Mouse (Mus musculus) layer of hippocampus, adult 9-11 months (tissue): ENCODE measurements around the gene Chn2.

Experiments used
- DNase-seq: peaks from one replicate; pipeline ENCODE4 v3.0.0; 2022

The Chn2 gene

GRCm38 (mm10) chr6:54043536-54043935 is 4.2 kb downstream of the Chn2 start:
- DNase-seq: no peak

GRCm38 (mm10) chr6:54045748-54046721 is 6.7 kb downstream of the Chn2 start:
- no peak for DNase-seq

GRCm38 (mm10) chr6:54046884-54047747 is 7.8 kb downstream of the Chn2 start:
- no peak for DNase-seq

GRCm38 (mm10) chr6:54048768-54049167 is 9.4 kb downstream of the Chn2 start:
- no peak for DNase-seq

- no peak for DNase-seq
Measured at GRCm38 (mm10) chr6:54051173-54051572, 11.8 kb downstream of the Chn2 start.

GRCm38 (mm10) chr6:54052124-54052523 is 12.8 kb downstream of the Chn2 start:
- no peak for DNase-seq

GRCm38 (mm10) chr6:54052666-54053065 is 13.3 kb downstream of the Chn2 start:
- no peak for DNase-seq

GRCm38 (mm10) chr6:54053316-54053715 is 14.0 kb downstream of the Chn2 start:
- DNase-seq: no peak

GRCm38 (mm10) chr6:54055387-54055786 is 16.0 kb downstream of the Chn2 start:
- DNase-seq: no peak

GRCm38 (mm10) chr6:54056548-54057532 is 17.5 kb downstream of the Chn2 start:
- no peak for DNase-seq

- DNase-seq: no peak
Measured at GRCm38 (mm10) chr6:54057661-54058060, 18.3 kb downstream of the Chn2 start.

- no peak for DNase-seq
Measured at GRCm38 (mm10) chr6:54058837-54059236, 19.5 kb downstream of the Chn2 start.

GRCm38 (mm10) chr6:54060258-54060657 is 20.9 kb downstream of the Chn2 start:
- no peak for DNase-seq

- no peak for DNase-seq
Measured at GRCm38 (mm10) chr6:54061375-54061774, 22.0 kb downstream of the Chn2 start.

GRCm38 (mm10) chr6:54063878-54064277 is 24.5 kb downstream of the Chn2 start:
- no peak for DNase-seq

- DNase-seq: no peak
Measured at GRCm38 (mm10) chr6:54067380-54067779, 28.0 kb downstream of the Chn2 start.

GRCm38 (mm10) chr6:54068882-54069281 is 29.5 kb downstream of the Chn2 start:
- DNase-seq: no peak

- peak; percentile 63 for DNase-seq
Measured at GRCm38 (mm10) chr6:54070736-54071135, 31.4 kb downstream of the Chn2 start.

- no peak for DNase-seq
Measured at GRCm38 (mm10) chr6:54071478-54071877, 32.1 kb downstream of the Chn2 start.

GRCm38 (mm10) chr6:54074454-54074853 is 35.1 kb downstream of the Chn2 start:
- DNase-seq: no peak

- no peak for DNase-seq
Measured at GRCm38 (mm10) chr6:54075419-54075818, 36.1 kb downstream of the Chn2 start.

- DNase-seq: no peak
Measured at GRCm38 (mm10) chr6:54076625-54077024, 37.3 kb downstream of the Chn2 start.
